Mouse (Mus musculus) midbrain, embryonic 11.5 days (tissue): ENCODE measurements around the gene Pinlyp. TPM values are rescaled to one million over a fixed set of nuclear protein-coding genes. Genes with fewer than 3 reads are reported as not detected.

ENCODE experiments used
- ATAC-seq: fragments of 200-750 bp; cut with Nextera tagmentation; 2 replicates; pipeline ENCODE4 v1.8.0; 2017; ENCODE audit warnings: moderate TSS enrichment, moderate library complexity; ENCODE audit not compliant: low FRiP score
- DNase-seq: peaks from one replicate; pipeline ENCODE4 v3.0.0; 2015; ENCODE audit warnings: low spot score; ENCODE audit errors: missing footprints
- H3K27ac ChIP-seq: fragments of 300-500 bp; sonication (generic); 2 replicates; pipeline ENCODE4 v1.5.1; 2014; ENCODE audit warnings: low read depth, low read length
- H3K27me3 ChIP-seq: fragments of 300-500 bp; sonication (generic); 2 replicates; pipeline ENCODE4 v1.6.1; 2014; ENCODE audit warnings: mild to moderate bottlenecking, low read length, moderate library complexity, mixed read lengths; ENCODE audit not compliant: control insufficient read depth, insufficient read depth
- H3K36me3 ChIP-seq: fragments of 300-500 bp; sonication (generic); 2 replicates; pipeline ENCODE4 v1.6.1; 2014; ENCODE audit warnings: mild to moderate bottlenecking, low read length, moderate library complexity, mixed read lengths; ENCODE audit not compliant: control insufficient read depth, insufficient read depth
- H3K4me1 ChIP-seq: fragments of 300-500 bp; sonication (generic); 2 replicates; pipeline ENCODE4 v1.6.1; 2014; ENCODE audit warnings: low read length; ENCODE audit not compliant: control insufficient read depth, insufficient read depth
- H3K4me2 ChIP-seq: fragments of 300-500 bp; sonication (generic); 2 replicates; pipeline ENCODE4 v1.6.1; 2014; ENCODE audit warnings: mild to moderate bottlenecking, moderate library complexity
- H3K4me3 ChIP-seq: fragments of 300-500 bp; sonication (generic); 2 replicates; pipeline ENCODE4 v1.5.1; 2014; ENCODE audit warnings: low read depth, low read length
- H3K9ac ChIP-seq: fragments of 300-500 bp; sonication (generic); 2 replicates; pipeline ENCODE4 v1.6.1; 2014; ENCODE audit warnings: low read length
- H3K9me3 ChIP-seq: fragments of 300-500 bp; sonication (generic); 2 replicates; pipeline ENCODE4 v1.6.1; 2016; ENCODE audit warnings: low read length; ENCODE audit not compliant: control insufficient read depth
- WGBS: fragments of 180-500 bp; shearing (Covaris S2); extraction: QIAGEN DNeasy Blood & Tissue Kit; methylation state at CpG from one replicate; pipeline ENCODE4 v1.1.7; 2014; 5-methylcytosine and 5-hydroxymethylcytosine counted together
- polyA plus RNA-seq: library from polyadenylated mRNA; unstranded; fragments of >200 nt; fragmentation: Nextera tagmentation; extraction: Ambion mirVana; gene quantifications from 2 replicates; pipeline ENCODE4 v1.2.1, GENCODE M21; 2014

The Pinlyp gene
- polyA plus RNA-seq, 1 experiment from 2014 or later: not detected

DNA sequence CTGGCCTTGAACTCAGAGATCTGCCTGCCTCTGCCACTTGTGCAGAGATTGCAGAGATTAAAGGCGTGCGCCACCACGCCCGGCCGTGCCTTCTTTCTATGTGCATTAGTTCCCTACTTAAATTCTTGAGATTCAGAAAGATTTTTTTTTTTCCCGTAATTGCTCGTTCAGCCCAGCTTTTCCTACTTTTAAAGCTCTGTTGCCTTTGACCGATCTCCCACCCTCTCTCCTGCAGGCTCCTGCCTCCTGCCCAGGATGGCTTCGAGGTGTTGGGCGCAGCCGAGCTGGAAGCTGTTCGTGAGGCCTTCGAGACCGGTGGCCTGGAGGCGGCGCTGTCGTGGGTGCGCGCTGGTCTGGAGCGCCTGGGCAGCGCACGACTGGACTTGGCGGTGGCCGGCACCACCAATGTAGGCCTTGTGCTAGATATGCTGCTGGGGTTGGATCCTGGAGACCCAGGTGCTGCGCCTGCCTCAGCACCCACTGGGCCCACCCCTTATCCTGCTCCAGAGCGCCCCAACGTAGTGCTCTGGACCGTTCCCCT is 12.8 kb downstream of the Pinlyp start:
- Histone ChIP-seq H3K36me3 (peaks cover 5% of the 10 kb centered on the region; the same call in 1 of the 2 replicates), H3K9me3 (no peaks in the 10 kb centered on the region), H3K4me2 (peak overlapping the region; percentile 18; the same call in 1 of the 2 replicates), H3K27me3 (peaks cover 12% of the 10 kb centered on the region), H3K4me1 (peaks cover 20% of the 10 kb centered on the region), H3K9ac (no peak overlapping the region), H3K27ac (no peak overlapping the region), H3K4me3 (no peak overlapping the region)
- WGBS: 53% methylated on average over 28 of the region's 28 CpGs
- DNase-seq (peak; percentile 86), ATAC-seq (no peak)

DNA sequence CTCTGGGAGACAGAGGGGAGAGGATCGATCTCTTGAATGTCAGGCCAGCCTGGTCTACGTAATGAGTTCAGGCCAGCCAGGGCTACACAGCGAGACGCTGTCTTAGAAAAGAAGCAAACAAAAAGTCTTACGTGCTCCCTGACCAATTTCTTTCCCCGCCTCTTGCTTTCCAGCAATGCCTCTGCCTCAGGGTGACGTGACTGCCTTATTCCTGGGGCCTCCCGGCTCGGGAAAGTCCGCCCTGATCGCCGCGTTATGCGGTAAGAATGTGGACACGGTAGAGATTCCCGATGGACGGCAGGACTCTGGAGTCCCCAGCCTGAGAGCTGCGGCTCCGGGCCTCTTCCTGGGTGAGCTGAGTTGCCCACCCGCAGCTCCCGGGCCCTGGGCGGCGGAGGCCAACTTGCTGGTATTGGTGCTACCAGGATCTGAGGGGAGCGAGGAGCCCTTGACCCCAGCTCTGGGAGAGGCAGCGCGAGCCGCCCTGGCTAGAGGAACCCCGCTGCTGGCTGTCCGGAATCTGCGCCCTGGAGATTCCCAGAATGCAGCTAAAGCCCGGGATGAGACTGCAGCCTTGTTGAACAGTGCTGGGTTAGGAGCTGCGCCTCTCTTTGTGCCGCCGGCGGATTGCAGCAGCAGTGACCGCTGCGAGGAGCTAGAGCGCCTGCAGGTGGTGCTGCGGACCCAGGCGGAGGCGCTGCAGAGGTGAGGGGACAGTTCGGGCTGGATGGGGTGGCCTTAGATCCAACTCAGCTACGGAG is 14.5 kb downstream of the Pinlyp start:
- H3K27me3 ChIP-seq: peaks cover 12% of the 10 kb centered on the region
- under 1% methylated on average over 43 of the region's 43 CpGs for WGBS
- H3K36me3 ChIP-seq: peaks cover 5% of the 10 kb centered on the region; the same call in 1 of the 2 replicates
- ATAC-seq (peak; percentile 74), DNase-seq (peak; percentile 97)
- H3K9ac ChIP-seq: peak overlapping the region; percentile 75
- peak overlapping the region; percentile 53 for H3K4me3 ChIP-seq
- H3K27ac ChIP-seq: peak overlapping the region; percentile 50; the same call in 1 of the 2 replicates
- H3K4me2 ChIP-seq: peak overlapping the region; percentile 76
- peaks cover 20% of the 10 kb centered on the region for H3K4me1 ChIP-seq
- no peaks in the 10 kb centered on the region for H3K9me3 ChIP-seq

DNA sequence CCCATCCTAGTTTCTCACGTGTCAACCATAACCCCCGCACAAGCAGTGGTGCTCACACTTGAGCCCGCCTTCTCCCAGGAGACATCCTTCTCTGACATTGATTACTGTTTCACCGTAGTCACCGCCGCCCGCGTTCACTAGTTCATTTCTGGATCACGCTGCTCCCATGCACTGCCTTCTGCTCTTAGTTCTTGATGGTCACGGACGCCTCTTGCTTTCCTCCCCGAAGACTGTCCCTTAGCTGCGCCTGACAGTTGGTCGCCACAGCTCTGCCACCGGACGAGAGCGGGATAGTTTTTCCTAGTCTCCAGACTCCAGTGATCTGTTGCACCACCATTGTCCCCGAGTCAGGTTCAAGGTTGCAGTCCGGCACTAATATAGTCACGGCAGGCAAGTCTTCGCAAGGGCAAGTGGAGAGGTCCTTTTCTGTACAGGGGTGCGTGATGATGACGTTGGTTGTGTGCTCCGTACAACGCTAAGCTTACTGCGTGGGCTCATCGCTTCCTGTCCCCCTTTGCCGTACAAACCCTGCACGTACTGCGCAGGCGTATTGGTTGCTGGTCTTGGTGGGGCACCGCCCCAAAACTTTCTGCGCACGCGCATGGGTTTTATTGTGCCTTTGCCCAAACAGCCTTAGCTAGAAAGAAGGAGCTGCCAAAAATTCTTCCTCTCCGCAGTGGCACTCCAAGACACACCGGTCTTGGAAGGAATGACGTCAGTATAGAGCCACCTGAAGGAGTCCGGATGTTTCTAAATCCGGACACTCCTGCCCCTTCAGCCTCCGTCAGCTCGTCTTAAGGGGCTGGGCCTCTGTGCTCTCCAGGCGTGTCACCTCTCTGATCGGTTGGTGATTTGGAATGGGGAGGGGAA is 15.6 kb downstream of the Pinlyp start, which contains the start of gene Irgq:
Irgq (plus strand) TSS at position 628 of the 870 bp plus-strand sequence.
- WGBS: 1% methylated on average over 44 of the region's 44 CpGs
- peak within 1 kb of the TSS; percentile 67 for H3K27ac ChIP-seq
- H3K4me3 ChIP-seq: peak within 1 kb of the TSS; percentile 53
- peak within 1 kb of the TSS; percentile 76 for H3K4me2 ChIP-seq
- DNase-seq (peak; percentile 100), ATAC-seq (peak; percentile 91)
- no peaks in the 10 kb centered on the region for H3K9me3 ChIP-seq
- peaks cover 5% of the 10 kb centered on the region; the same call in 1 of the 2 replicates for H3K36me3 ChIP-seq
- H3K4me1 ChIP-seq: peaks cover 20% of the 10 kb centered on the region
- H3K27me3 ChIP-seq: peaks cover 12% of the 10 kb centered on the region
- peak within 1 kb of the TSS; percentile 75 for H3K9ac ChIP-seq

DNA sequence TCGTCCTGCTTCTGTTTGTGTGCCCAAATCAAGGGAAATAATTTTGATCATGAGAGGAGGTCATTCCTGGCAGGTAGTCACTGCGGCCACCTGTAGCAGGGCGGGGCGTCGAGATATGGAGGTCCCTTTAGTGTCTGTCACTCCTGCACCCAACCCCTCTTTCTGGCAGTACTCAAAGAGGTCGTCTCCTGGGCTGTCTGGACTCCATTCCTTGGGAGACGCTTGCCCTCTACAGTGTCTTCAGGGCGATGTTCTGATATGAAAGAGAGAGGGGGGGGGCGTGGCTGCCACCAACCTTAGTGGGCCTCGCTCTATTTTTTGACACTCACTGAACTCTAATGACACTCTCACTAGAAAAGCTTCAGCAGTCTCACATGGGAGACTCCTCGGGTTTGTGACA is 16.3 kb downstream of the Pinlyp start:
- Histone ChIP-seq H3K4me2 (peak overlapping the region; percentile 76), H3K27ac (0 out of 2 replicates have a peak overlapping the region, but pooled peaks have one; percentile 67), H3K4me1 (peaks cover 20% of the 10 kb centered on the region), H3K4me3 (peak overlapping the region; percentile 53), H3K27me3 (peaks cover 12% of the 10 kb centered on the region), H3K36me3 (peaks cover 3% of the 10 kb centered on the region; the same call in 1 of the 2 replicates), H3K9me3 (no peaks in the 10 kb centered on the region), H3K9ac (peak overlapping the region; percentile 75)
- ATAC-seq: no peak
- 58% methylated on average over 11 of the region's 11 CpGs for WGBS
- DNase-seq: no peak

DNA sequence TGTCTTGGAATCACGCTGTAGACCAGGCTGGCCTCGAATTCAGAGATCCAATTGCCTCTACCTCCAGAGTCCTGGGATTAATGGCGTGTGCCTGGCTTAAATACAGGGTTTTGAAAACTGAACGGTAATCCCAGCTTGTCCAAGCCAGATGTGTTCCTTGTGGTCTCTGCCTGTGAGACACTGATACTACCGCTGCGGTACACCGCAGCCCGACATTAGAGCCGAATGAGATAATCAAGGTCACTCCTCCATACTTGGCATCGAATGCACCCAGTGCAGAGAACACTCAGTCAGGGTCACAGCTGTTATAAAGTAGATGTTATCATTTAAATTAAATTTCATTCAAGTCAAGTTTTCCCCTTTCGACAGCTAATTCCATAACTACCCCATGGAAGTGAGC is 17.1 kb downstream of the Pinlyp start:
- peaks cover 8% of the 10 kb centered on the region for H3K27me3 ChIP-seq
- peaks cover 18% of the 10 kb centered on the region for H3K4me1 ChIP-seq
- ATAC-seq: no peak
- H3K9ac ChIP-seq: no peak overlapping the region
- H3K9me3 ChIP-seq: no peaks in the 10 kb centered on the region
- 92% methylated on average over 11 of the region's 11 CpGs for WGBS
- no peak overlapping the region for H3K27ac ChIP-seq
- no peak overlapping the region for H3K4me2 ChIP-seq
- no peak overlapping the region for H3K4me3 ChIP-seq
- no peak for DNase-seq
- H3K36me3 ChIP-seq: peaks cover 3% of the 10 kb centered on the region; the same call in 1 of the 2 replicates

DNA sequence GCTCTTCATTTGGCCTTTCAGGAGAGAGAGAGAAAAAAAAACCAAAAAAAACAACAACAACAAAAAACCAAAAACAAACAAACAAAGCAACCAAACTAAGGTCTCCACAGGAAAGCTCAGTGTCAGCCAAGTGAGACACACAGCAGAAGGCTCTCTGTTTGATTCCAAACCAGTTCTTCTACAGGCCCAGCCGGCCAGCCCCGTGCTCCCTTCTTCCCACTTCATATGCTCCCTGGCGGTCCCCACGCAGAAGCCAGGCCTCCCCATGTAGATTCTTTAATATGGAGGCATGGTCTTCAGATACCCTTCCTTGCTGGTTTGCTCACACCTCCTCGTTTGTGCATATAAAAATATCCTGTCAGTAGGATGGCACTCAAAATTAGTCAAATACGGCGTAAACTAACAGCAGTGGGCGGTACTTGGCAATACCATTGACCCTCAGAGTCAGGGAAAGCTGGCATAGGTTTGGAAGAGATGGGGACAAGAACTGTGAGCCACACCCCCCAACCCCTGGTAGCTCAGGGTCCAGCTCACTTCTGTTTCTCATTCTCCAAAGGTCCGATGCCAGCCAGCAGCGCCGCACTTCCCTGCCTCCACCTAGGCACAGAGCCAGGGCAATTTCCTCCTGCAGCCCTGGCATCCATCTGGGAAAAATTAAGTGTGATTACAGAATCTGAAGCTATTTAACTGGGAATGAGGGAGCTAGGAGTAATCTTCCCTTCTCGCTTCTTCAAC is 20.1 kb downstream of the Pinlyp start:
- Histone ChIP-seq H3K4me2 (no peak overlapping the region), H3K27me3 (no peaks in the 10 kb centered on the region), H3K4me1 (peaks cover 5% of the 10 kb centered on the region), H3K4me3 (no peak overlapping the region), H3K9ac (no peak overlapping the region), H3K9me3 (no peaks in the 10 kb centered on the region), H3K36me3 (no peaks in the 10 kb centered on the region), H3K27ac (no peak overlapping the region)
- WGBS: 91% methylated on average over 12 of the region's 12 CpGs
- no peak for DNase-seq
- ATAC-seq: no peak

DNA sequence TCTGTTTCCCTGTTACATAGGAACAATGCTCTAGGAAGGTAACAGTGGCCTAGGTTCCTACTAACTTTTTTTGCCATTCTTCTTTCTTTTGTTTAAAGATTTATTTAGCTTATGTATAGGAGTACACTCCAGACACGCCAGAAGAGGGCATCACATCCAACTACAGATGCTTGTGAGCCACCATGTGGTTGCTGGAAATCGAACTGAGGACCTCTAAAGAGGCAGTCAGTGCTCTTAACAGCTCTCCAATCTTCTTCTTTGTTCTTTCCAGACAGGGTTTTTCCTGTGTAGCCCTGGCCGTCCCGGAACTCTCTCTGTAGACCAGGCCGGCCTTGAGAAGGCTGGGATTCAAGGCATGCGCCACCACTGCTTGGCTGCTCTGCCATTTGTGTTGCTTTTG is 20.9 kb downstream of the Pinlyp start:
- Histone ChIP-seq H3K27ac (no peak overlapping the region), H3K27me3 (no peaks in the 10 kb centered on the region), H3K36me3 (no peaks in the 10 kb centered on the region), H3K4me3 (no peak overlapping the region), H3K4me2 (no peak overlapping the region), H3K9me3 (no peaks in the 10 kb centered on the region), H3K4me1 (peaks cover 5% of the 10 kb centered on the region), H3K9ac (no peak overlapping the region)
- DNase-seq (no peak), ATAC-seq (no peak)
- WGBS: 84% methylated on average over 6 of the region's 6 CpGs

DNA sequence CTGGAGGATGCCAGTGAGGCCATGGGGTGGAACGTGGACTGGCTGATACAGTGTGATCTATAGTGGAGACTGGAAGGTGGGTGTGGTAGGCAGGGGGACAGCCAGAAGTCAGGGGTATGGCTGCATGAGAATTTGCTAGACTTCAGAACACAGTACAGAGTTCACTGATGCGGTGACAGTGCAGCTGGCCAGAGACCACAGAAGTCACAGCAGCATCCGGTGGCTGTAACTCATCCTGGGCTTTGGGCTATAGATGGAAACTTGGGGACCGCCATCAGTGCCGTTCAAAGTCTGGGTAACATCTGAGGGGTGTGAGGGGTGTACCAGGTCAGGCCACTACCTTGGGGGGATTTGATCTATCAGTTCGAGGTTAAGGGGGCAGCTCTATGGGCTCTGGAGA is 22.2 kb downstream of the Pinlyp start:
- Histone ChIP-seq H3K4me2 (no peak overlapping the region), H3K4me1 (no peaks in the 10 kb centered on the region), H3K4me3 (no peak overlapping the region), H3K36me3 (no peaks in the 10 kb centered on the region), H3K9me3 (no peaks in the 10 kb centered on the region), H3K27ac (no peak overlapping the region), H3K27me3 (no peaks in the 10 kb centered on the region), H3K9ac (no peak overlapping the region)
- 89% methylated on average over 6 of the region's 6 CpGs for WGBS
- DNase-seq: no peak
- no peak for ATAC-seq
